Mouse (Mus musculus) regulatory T cell (primary cell): Measurements from ENCODE around the gene Usp54.
"Not testable (repeated sequence)": the region's sequence is repeated elsewhere in the genome, so short reads cannot be mapped to it uniquely, and the experiment has no call there.

ENCODE experiments used
- in situ Hi-C: fragments of 300-600 bp; cut with MboI, MseI; formaldehyde crosslinking; loops from one replicate; pipeline ENCODE4 v1.15.1; 2025; ENCODE audit warnings: high pct_unique_total_duplicates

The Usp54 gene

DNA sequence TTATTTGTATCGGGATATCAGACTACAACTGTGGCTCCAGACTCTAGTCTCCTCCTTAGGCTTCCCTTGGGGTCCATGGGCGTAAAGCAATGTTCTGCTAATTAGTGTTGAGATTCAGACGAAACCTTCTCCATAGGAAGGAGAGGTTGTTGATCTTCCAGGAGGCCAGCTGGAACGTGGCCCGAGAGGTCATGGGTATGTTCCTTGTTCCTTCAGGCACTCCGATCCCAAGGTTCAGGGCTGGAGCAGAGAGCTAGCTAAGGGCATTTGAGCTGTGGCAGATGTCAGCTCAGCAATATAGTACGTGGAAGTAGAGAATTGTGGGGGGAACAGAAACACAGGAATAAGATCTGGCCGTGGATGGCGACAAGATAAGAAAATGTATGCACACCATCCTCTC lies 14.9 kb upstream of the Usp54 start:
- in situ Hi-C loops, result loop anchor here (5.0 kb wide), 1 partner anchor 78 kb away; no protein-coding TSS in a partner anchor

DNA sequence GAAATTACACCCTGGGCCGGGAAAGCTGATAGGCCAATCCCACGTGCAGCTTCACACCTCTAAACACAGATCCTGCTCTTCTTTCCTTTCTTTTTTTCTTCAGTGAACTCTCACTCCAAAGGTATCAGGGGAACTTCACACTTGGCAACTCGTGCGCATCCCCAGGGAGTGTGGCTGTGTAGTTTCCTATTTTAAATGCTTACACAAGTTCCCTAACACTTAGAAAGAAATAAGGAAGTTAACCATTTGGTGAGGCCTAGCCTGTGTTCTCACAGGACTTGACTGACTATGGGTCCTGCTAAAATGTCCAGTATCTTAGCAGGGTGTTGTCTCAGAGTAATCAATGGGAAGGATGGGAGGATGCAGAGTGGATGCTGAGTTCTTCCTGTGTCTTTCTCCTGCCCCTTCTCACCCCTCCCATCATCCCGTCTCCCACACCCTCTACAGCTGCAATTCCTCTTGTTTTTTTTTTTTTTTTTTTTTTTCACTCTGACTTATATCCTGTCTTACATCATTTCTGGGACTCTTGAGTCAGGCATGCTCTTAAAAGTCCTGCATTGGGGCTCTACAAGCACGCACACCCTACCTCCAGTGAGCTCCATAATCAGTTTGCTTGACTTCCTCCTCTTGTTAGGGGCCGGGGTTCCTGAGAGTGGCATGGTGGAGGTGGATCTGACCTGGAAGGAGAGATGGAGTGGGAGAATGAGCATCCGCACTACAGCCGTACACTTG lies 14.0 kb upstream of the Usp54 start:
- in situ Hi-C loops, result loop anchor here (5.0 kb wide), 2 partner anchors 43 to 78 kb away; no protein-coding TSS in a partner anchor

GRCm38 (mm10) chr14:20651722-20652256 lies 10.9 kb upstream of the Usp54 start:
- in situ Hi-C loops, result loop anchor here (5.0 kb wide), 1 partner anchor 39 kb away; no protein-coding TSS in a partner anchor

- in situ Hi-C loops, result loop anchor here (5.0 kb wide), 1 partner anchor 39 kb away; no protein-coding TSS in a partner anchor
These were observed 10.1 kb upstream of the Usp54 start for GRCm38 (mm10) chr14:20651000-20651399.

DNA sequence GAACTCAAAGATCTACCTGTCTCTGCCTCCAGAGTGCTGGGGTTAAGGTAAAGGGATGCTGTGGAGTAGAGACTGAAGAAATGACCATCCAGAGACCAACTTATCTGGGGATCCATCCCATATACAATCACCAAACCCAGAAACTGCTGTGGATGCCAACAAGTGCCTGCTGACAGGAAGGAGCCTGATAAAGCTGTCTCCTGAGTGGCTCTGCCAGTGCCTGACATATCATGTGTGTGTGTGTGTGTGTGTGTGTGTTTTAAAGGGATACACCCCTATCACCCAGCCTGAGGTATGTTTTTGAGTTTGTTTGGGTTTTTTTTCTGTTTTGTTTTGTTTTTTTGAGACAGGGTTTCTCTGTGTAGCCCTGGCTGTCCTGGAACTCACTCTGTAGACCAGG lies 5.5 kb upstream of the Usp54 start:
- in situ Hi-C loops, result no loop called here

- in situ Hi-C loops, result no loop called here
These were observed 4.7 kb upstream of the Usp54 start for GRCm38 (mm10) chr14:20645547-20645946.

DNA sequence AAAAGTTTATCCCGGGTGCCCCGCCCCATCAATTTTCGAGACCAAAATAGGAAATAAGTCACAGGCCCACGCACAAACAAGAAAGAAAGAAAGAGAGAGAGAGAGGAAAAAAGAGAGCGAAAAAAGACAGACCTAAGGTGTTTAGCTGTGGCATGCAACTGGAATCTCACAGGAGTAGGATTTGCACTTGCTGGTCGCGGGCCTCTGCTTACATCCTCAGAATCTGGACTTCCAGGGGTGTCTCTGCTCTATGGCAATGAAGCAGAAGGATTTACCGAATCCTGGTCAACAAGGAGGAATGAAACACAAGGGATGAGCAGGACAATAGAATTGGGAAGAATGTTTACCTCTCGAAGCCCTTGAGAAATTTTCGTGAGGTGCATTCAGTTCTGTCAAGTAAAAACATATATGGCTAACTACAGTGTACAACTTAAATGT lies 594 bp upstream of the Usp54 start:
- in situ Hi-C loops, result no loop called here

GRCm38 (mm10) chr14:20639918-20640619 lies 794 bp downstream of the Usp54 start:
- in situ Hi-C loops, result no loop called here

- in situ Hi-C loops, result no loop called here
These were observed 2.2 kb downstream of the Usp54 start for GRCm38 (mm10) chr14:20638702-20639101.

- in situ Hi-C loops, result no loop called here
These were observed 2.9 kb downstream of the Usp54 start for GRCm38 (mm10) chr14:20637818-20638574.

GRCm38 (mm10) chr14:20636968-20637367 lies 3.9 kb downstream of the Usp54 start:
- in situ Hi-C loops, result not testable (repeated sequence)

GRCm38 (mm10) chr14:20635546-20635945 lies 5.3 kb downstream of the Usp54 start:
- in situ Hi-C loops, result no loop called here

DNA sequence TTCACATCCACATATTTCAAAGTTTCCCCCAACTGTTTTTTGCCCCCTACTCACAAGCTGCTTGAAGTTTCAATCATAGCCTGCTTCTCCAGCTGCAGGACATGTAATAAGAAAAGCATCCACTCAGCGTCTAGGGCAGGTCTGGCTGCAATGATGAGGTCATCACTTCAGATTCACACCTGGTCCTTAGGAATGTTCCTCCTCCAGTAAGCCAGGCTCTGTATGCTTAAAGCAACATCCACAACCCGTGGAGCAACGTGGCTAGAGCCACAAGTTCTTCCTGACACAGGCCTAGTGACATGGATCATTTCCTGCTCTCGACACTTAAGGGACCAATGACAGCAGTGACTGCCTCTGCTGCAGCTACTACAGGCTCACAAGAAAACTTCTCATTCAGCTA lies 9.6 kb downstream of the Usp54 start:
- in situ Hi-C loops, result no loop called here

- in situ Hi-C loops, result no loop called here
These were observed 13.9 kb downstream of the Usp54 start for GRCm38 (mm10) chr14:20626971-20627370.

DNA sequence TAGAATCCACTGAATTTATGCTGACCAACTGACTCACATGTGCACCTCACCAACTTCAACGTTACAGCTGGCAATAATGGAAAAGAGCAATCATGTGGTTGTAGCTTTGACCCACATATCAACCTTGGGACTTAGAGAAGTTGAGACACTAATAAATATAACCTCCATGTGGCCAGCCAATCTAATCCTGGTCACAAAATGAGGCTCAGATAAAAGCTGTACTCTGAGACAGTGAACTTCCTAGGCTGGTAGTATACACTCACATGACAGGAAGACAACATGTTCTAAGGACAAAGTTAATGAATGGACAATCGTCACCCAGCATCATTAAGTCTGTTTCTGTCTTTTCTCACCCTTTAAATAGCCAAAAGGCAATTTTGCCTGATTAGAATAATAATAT lies 14.4 kb downstream of the Usp54 start:
- in situ Hi-C loops, result no loop called here

DNA sequence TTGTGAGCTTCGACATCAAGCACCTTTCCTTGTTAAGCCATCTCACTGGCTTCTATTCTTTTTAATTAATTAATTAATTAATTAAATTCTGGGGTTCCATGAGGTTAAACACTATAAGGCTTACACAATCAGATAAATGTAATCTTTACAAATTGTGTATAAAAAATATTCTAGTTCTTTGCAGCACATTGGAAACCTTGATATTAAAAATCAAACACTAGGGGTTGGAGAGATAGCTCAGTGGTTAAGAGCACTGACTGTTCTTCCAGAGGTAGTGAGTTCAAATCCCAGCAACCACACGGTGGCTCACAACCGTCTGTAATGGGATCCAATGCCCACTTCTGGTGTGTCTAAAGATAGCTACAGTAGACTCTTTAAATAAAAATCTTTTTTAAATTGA lies 18.0 kb downstream of the Usp54 start:
- in situ Hi-C loops, result no loop called here

DNA sequence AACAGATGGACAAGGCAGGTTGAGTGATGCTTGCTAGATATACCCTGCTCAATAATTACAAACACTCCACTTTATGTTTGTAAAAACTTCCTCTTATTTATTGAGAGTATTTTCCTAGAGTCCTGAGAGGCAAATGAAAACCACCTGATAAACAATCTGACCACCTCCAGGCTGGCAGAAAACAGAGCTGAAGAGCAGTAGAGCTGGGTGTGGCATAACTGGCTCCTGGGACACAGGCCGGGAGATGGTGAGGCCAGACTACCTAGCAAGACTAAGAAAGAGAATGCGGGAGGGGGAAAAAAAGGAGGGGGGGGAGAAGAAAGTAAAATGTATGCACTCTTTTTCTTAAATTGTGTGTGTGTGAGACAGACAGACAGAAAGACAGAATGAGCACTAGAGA lies 18.5 kb downstream of the Usp54 start:
- in situ Hi-C loops, result no loop called here

DNA sequence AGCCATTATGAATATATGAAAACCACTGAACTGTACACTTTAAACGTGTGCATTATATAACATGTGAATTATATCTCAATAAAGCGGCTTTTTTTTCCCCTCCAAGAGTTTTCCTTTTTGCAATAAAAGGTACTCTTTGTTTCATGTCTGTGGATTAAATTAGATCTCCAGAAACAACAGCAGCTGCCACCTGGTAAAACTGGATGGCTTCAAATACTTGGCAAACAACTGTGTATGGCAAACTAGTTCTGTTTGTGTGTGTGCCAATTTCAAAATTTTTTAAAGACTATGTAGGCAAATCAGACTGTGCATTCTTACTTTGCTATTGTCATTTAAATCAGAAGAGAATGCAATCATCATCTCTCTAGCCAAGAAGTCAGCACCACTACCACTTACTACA lies 19.0 kb downstream of the Usp54 start:
- in situ Hi-C loops, result no loop called here

- in situ Hi-C loops, result no loop called here
These were observed 21.7 kb downstream of the Usp54 start for GRCm38 (mm10) chr14:20619131-20619530.

DNA sequence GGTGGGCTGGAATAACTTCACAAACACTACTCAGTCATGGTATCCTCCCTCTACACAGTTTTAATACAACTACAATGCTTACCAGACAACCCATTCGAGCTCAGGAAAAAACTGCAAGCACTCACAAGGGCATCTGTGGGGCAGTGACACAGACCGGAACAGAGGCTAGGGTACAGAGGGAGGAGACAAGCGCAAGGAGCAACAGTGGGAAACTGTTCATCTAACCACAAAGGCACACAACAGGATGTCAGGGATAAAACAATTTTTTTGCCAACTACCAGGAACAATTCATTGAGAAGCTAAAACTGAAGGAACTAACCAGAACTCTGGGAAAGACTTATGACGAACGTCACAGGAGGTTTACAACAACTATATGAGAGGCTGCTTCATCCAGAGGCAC lies 22.7 kb downstream of the Usp54 start:
- in situ Hi-C loops, result no loop called here

DNA sequence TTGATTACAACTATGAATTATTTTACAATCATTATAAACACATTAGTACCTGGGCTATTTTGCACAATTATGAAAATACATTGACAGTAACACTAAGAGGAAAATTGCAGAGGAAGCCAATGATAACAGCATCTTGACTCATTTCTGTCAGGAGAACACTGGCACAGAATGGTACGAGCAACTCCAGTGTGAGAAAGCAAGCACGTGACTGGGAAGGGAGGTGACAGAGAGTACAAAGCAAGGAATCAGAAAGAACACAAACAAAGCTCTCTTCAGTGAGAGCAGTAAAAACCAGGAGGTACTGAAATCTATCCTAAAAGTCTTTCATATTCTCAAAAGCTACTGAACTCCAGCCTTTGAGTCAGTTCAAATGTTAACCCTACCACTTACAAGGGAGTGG lies 24.4 kb downstream of the Usp54 start:
- in situ Hi-C loops, result no loop called here

DNA sequence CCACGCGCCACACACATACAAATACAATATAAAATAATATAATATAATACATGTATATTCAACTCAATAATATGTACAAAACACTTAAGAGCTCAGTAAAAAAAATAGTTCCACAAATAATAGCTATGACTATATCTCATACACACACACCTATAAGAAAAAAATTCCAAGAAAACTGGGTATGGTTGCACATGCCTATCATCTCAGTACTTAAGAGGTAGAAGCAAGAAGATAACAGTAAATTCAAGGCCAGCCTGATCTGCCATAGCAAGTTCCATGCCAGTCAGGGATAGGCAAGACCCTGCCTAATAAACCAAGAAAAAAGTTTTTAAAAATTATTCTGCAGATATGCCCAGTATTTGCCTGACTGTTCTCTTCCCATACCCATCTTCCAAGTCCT lies 25.8 kb downstream of the Usp54 start:
- in situ Hi-C loops, result no loop called here
